Mouse (Mus musculus): ENCODE measurements at regions not wholly inside any gene's neighbourhood (a gene's known extent, or its start where the extent isn't known, plus 50 kb on each side); places are given as distances from the start of the nearest gene placed in this dataset.

DNA sequence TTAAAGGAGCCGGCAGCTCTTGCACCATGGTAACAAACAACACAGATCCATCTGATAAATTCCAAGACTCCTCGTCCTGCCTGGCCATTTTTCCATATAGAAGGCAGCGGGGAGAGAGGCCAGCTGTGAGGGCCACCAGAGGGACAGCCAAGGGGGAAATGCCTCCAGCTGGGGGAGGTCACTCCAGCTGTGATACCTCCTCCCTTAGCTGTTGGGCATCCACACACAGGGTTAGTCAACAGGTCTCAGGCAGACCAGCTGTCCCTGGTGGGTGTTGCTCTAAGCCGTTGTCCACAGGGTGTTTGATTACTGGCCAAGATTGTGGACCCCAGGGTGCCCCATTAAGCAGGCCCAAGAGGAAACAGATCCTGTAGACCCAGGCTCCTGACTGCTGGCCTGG is 89.7 kb downstream of the Gm26897 start:
- TF ChIP-seq POLR2A (IDR thresholded peaks at IDR 0.05; ENCODE audit: insufficient read depth, low read length) (no peak), CTCF (IDR thresholded peaks at IDR 0.05; ENCODE audit: low read depth, low read length) (no peak), EP300 (IDR thresholded peaks at IDR 0.05; ENCODE audit: insufficient read depth, low read depth, low read length) (no peak)
